Mouse (Mus musculus) layer of hippocampus, postnatal 25 days (tissue): ENCODE data around the gene Snx6. TPM values are rescaled to one million over a fixed set of nuclear protein-coding genes. Genes with fewer than 3 reads are reported as not detected.
"Not testable (repeated sequence)": the region's sequence is repeated elsewhere in the genome, so short reads cannot be mapped to it uniquely, and the experiment has no call there.

Experiments
- DNase-seq, 2 experiments: peaks; one replicate each; pipeline ENCODE4 v3.0.0; 2022; ENCODE audit warnings: mixed read lengths in 2 of 2, low spot score in 1 of 2; ENCODE audit errors: extremely low spot score in 1 of 2
- total RNA-seq, 2 experiments: library from RNA; stranded (reverse); gene quantifications; 2 replicates each; pipeline ENCODE4 v1.2.3; 2021

Snx6 gene
- total RNA-seq, 2 experiments from 2014 or later: 47.2 to 49.8 TPM

DNA sequence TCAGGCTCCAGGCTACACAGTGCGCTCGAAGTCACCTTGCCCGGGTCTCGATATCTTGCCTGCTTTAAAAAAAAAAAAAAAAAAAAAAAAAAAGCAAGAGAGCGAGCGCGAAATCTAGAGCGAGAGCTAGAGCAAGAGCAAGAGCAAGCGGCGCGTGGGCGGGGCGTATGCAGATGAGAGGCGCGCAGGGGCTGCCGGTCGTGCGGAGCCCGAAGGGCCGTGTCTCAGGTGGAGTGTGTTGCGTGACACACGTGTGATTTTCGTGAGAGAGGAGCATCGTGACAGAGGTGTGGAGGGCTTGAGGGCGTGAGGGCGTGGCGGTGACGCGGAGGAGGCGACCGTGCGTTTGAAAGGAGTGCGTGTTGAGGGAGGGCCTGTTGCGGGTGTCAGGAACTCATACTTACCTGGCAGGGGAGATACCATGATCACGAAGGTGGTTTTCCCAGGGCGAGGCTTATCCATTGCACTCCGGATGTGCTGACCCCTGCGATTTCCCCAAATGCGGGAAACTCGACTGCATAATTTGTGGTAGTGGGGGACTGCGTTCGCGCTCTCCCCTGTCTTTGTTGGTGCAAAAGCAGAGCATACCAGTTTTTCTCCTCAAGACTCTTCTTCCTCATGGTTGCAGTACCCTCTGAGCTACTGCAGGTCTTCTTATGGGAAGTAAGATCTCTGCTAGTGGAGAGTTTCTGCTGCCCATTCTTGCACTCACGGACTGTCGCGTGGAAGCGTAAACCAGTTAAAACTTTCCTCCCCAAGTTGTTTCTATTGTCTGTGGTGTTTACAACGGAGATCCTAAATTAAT, 81.5 kb downstream of the Snx6 start:
- peak in 1 of 2 experiments; percentile 27 for DNase-seq

DNA sequence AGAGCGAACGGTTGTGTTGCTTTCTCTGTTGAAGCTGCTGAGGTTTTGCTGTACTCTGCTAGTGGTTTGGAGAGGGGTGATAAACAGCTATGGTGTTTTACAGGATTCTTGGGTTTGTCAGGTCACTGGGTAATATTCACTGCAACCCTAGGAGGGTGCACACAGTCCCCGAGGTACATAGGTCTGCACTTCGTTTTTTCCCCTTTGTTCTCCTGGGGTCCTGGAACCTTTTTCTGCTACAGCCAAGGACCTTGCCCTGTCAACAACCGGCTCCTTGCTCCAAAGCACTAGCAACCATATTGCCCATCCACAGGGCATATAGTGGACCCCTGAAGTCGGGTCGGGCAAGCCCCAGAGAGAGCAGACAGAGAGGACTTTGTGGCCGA, 85.0 kb downstream of the Snx6 start:
- DNase-seq: not testable (repeated sequence)

DNA sequence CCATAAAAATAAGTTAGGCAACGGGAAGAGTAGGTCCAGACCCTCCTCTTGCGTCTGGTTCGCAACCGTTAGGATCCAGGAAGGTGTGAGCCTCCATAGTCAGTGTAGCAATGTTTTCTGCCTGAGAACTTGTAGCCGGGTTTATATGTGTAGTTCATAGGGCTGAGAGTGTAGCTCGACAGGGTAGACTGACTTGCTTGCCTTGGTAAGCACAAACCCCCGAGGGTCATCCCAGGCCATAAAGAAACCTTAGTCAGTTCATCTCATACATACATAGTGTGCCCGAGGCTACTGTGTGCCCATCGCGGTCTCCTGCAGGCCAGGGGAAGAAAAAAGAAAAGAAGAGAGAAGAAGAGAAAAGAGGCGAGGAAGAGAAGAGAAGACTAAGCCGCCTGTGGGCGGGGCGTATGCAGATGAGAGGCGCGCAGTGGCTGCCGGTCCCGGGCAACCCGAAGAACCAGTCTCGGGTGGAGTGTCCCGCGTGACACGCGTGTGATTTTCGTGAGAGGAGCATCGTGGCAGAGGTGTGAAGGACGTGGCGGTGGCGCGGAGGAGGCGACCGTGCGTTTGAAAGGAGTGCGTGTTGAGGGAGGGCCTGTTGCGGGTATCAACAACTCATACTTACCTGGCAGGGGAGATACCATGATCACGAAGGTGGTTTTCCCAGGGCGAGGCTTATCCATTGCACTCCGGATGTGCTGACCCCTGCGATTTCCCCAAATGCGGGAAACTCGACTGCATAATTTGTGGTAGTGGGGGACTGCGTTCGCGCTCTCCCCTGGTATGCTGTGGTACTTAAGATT, 85.6 kb downstream of the Snx6 start:
- not testable (repeated sequence) for DNase-seq

DNA sequence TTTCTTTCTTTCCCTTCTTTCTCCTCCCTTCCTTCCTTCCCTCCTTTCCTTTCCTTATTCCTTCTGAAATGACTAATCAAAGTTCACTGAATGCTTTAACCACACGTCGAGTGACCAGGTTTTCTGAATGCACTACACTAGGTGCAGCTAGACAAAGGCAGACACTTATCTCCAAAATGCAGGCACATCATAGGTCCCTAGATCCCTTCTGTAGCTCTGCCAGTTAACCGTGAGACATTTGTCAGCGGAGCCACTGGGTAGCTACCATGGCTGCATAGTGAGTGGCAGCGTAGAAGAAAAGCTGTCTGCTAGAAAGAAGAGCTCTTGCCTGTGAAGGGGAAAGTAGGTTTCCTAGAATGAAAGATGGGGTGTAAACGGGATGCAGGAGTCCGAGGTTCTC, 96.1 kb downstream of the Snx6 start:
- DNase-seq: no peak

DNA sequence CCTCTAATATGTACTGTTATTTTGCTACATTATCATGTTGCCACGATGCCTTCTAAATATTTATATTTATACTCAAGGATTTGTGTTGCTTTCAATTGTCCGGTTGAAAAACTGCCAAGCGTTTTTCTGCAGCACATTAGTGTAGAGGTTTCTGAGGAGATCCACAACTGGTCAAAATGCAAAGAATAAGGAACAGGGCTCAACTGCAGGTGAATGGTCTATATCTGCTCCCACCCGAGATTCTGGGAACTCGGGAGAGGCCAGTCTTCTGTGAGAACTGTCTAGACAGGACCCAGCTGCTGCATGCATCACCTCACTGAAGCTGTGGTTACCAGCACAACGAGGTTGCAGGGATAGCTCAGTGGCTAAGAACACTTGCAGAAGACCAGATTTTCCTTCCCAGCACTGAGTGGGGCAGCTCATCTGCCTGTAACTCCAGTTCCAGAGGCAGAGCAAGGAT, 97.7 kb downstream of the Snx6 start:
- no peak for DNase-seq

DNA sequence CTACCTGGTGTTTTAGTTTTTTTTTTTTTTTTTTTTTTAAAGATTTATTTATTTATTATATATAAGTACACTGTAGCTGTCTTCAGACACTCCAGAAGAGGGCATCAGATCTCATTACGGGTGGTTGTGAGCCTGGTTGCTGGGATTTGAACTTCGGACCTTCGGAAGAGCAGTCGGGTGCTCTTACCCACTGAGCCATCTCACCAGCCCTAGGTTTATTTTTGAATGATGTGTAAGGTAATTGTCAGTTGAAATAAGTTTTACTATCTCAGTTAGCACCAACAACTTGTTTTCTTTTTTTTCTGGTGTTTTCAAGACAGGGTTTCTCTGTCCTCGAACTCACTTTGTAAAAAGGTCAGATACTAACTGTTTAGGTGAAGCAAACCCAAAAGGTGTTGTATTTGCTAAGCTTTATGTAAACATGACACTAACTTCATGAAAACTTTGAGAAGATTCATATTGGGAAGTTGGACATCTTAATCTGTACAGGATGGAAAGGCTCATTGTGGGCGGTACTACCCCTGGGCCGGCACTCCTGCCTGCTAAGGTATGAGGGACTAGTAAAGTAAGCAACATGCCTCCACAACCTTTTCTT, 98.4 kb downstream of the Snx6 start:
- DNase-seq: no peak

Other genes starting within 250 kb of the Snx6 start
- 10 to 100 TPM; 25.5 to 30.0 TPM for gene Sptssa, start 139.1 kb downstream of the Snx6 start, total RNA-seq
- 10 to 100 TPM; 41.3 to 44.9 TPM for gene Eapp, start 99.8 kb downstream of the Snx6 start, total RNA-seq
- 100 to 1,000 TPM; 106 to 116 TPM for gene Cfl2, start 67.2 kb upstream of the Snx6 start, total RNA-seq
- not detected for gene Gm20403, start 190.8 kb upstream of the Snx6 start, total RNA-seq
- 1 to 10 TPM; 1.6 to 2.3 TPM for gene Baz1a, start 218.6 kb upstream of the Snx6 start, total RNA-seq